Mouse (Mus musculus): Measurements from ENCODE around the gene Neurl1a. TPM values are rescaled to one million over a fixed set of nuclear protein-coding genes. Genes with fewer than 3 reads are reported as not detected.

Gene Neurl1a
- polyA plus RNA-seq, 1 experiment: 2.3 TPM

DNA sequence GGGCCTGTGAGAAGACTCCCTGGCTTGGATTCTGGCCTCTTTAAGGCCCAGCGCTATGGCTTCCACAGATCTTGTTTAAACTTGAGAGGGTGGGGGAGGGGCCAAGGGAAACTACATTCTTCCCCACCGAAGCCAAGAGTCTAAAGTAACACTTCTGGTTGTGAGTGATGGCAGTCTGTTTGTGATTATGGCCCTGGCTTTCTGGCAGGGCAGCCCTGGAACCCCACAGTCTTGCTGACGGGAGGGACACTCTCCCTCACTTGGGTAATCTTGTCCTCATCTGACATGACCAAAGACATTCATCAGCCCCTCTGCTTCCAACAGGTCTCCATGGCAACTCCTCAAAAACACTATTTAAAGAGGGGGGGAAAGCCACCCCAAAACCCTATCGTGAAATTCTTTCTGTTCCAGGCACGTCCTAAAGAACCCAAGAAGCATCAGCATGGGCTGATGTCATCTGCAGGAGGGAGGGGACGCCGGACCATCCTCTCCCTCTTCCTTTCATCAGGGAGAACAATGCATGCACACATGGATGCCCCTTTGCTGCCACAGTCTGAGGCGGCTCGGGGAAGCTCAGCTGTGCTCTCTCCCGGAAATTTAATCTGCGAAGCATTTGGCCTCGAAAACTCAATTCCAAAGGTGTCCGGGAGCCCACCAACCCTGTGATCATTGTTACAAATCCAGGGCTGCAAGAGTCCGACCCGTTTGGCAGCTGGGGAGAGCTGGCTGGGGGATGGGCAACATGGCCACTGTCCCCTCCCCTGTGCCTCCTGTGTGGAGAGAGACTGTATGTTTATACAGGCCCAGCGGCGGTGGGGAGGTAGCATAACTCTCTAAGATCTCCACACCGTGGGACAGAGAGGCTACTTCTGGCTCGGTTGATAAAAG, 122.9 kb downstream of the Neurl1a start:
- WGBS: 34% methylated on average over 19 of the region's 19 CpGs

DNA sequence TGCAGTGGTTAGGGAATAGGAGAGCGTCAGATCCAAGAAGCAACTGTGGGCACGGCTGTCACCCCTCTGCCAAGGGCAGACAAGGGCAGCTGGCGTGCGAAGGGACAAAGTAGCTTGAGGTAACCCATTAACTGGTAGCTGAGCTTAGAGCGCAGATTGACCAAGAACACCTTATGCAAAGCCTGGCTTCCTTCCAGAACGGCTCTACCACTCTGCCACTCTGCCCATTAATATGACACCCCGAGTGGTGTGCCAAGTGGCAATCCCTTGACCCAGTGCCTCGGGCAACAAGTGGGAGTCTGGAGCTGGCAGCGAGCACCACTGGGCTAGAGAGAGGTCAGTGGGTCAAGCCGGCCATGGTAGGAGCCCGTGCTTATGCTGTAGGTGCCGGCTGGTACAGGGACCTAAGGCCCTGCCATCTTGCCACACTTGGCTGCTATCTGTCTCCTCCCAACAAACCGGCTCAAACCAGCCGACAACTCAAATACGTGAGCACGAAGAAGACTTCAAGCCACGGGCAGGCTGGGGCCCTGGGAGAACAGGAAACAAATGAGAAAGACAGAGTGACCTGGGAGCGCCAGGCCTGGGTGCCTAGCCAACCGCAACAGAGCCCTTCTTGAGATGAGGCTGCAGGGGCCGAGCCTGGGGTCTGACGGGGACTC, 123.7 kb downstream of the Neurl1a start:
- TF ChIP-seq CTCF (conservative IDR thresholded peaks at IDR 0.05; ENCODE audit: insufficient read depth, insufficient read length, low read depth, low read length): no peak
- no peak for TF ChIP-seq POLR2A (IDR thresholded peaks at IDR 0.05; ENCODE audit: low read depth, low read length)
- DNase-seq: peak; percentile 94
- no peaks in the 10 kb centered on the region for H3K36me3 ChIP-seq (ENCODE audit: control insufficient read depth, insufficient read depth, low read length)
- 25% methylated on average over 21 of the region's 21 CpGs for WGBS
- no peak overlapping the region for H3K4me3 ChIP-seq (ENCODE audit: insufficient read depth, low read depth, low read length)
- peak overlapping the region; percentile 12; the same call in 1 of the 2 replicates for H3K27ac ChIP-seq (ENCODE audit: insufficient read depth, low read depth, low read length)
- H3K27me3 ChIP-seq (replicated peaks; ENCODE audit: control insufficient read depth, insufficient read depth, low read length): no peaks in the 10 kb centered on the region
- peaks cover 17% of the 10 kb centered on the region for H3K4me1 ChIP-seq (ENCODE audit: control insufficient read depth, insufficient read depth, low read length)

More for the DNA sequence above, 122.9 kb downstream of the Neurl1a start:
- Histone ChIP-seq H3K27ac (ENCODE audit: insufficient read depth, low read depth, low read length) (no peak overlapping the region), H3K4me3 (ENCODE audit: insufficient read depth, low read depth, low read length) (no peak overlapping the region), H3K4me1 (ENCODE audit: control insufficient read depth, insufficient read depth, low read length) (peaks cover 17% of the 10 kb centered on the region), H3K36me3 (ENCODE audit: control insufficient read depth, insufficient read depth, low read length) (no peaks in the 10 kb centered on the region), H3K27me3 (replicated peaks; ENCODE audit: control insufficient read depth, insufficient read depth, low read length) (no peaks in the 10 kb centered on the region)
- no peak for DNase-seq
- TF ChIP-seq CTCF (conservative IDR thresholded peaks at IDR 0.05; ENCODE audit: insufficient read depth, insufficient read length, low read depth, low read length): no peak
- TF ChIP-seq POLR2A (IDR thresholded peaks at IDR 0.05; ENCODE audit: low read depth, low read length): no peak

DNA sequence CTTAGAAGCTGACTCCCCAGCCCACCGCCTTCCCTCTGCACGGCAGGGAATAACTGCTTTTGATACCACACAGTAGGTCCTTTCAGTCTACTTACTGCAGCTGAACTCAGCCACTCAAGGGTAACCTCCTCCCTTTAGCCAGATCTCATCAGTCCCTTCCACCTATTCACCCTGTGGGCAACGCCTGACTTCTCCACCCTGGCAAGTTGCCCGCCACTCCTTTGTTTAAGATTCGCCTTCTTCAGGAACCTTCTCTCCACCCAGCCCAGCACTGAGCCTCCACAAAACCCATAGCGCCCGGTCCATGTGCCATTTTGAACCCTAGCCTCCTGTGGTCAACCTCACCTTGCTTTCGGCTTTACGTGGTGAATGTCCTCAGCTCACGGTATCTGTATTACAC, 124.5 kb downstream of the Neurl1a start:
- peaks cover 17% of the 10 kb centered on the region for H3K4me1 ChIP-seq (ENCODE audit: control insufficient read depth, insufficient read depth, low read length)
- H3K4me3 ChIP-seq (ENCODE audit: insufficient read depth, low read depth, low read length): no peak overlapping the region
- no peak overlapping the region for H3K27ac ChIP-seq (ENCODE audit: insufficient read depth, low read depth, low read length)
- DNase-seq: no peak
- WGBS: 88% methylated on average over 10 of the region's 10 CpGs
- H3K36me3 ChIP-seq (ENCODE audit: control insufficient read depth, insufficient read depth, low read length): no peaks in the 10 kb centered on the region
- H3K27me3 ChIP-seq (replicated peaks; ENCODE audit: control insufficient read depth, insufficient read depth, low read length): no peaks in the 10 kb centered on the region
- TF ChIP-seq POLR2A (IDR thresholded peaks at IDR 0.05; ENCODE audit: low read depth, low read length) (no peak), CTCF (conservative IDR thresholded peaks at IDR 0.05; ENCODE audit: insufficient read depth, insufficient read length, low read depth, low read length) (no peak)

DNA sequence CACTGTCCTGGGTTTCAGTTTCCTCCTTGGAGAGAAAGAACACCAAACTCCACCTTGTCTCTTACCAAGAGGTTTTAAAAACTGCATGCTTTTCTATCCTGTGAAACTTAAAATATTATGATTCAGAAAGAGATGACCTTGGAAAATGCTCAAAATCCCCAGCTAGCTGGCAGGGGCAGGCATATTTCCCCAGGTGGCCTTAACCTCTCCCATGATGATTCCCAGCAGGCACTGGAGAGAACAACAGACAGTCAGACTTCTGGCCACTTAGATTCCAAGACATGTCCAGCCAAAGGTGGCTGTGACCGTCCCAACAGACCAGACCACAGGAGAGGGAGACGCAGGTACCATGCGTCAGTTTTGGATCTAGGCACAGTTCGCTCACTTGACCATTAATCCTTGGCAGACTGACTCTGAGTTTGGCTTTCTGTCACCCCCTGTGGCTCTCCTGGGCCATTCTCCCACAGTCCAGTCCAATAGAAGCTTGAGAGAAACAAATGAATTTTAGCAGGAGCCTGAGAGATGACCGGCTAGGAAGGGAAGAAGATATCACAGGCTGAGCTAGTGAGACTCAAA, 125.6 kb downstream of the Neurl1a start:
- no peaks in the 10 kb centered on the region for H3K36me3 ChIP-seq (ENCODE audit: control insufficient read depth, insufficient read depth, low read length)
- no peak overlapping the region for H3K4me3 ChIP-seq (ENCODE audit: insufficient read depth, low read depth, low read length)
- H3K4me1 ChIP-seq (ENCODE audit: control insufficient read depth, insufficient read depth, low read length): peaks cover 17% of the 10 kb centered on the region
- DNase-seq: no peak
- TF ChIP-seq CTCF (conservative IDR thresholded peaks at IDR 0.05; ENCODE audit: insufficient read depth, insufficient read length, low read depth, low read length): no peak
- no peak for TF ChIP-seq POLR2A (IDR thresholded peaks at IDR 0.05; ENCODE audit: low read depth, low read length)
- 80% methylated on average over 5 of the region's 5 CpGs for WGBS
- H3K27me3 ChIP-seq (replicated peaks; ENCODE audit: control insufficient read depth, insufficient read depth, low read length): no peaks in the 10 kb centered on the region
- no peak overlapping the region for H3K27ac ChIP-seq (ENCODE audit: insufficient read depth, low read depth, low read length)

DNA sequence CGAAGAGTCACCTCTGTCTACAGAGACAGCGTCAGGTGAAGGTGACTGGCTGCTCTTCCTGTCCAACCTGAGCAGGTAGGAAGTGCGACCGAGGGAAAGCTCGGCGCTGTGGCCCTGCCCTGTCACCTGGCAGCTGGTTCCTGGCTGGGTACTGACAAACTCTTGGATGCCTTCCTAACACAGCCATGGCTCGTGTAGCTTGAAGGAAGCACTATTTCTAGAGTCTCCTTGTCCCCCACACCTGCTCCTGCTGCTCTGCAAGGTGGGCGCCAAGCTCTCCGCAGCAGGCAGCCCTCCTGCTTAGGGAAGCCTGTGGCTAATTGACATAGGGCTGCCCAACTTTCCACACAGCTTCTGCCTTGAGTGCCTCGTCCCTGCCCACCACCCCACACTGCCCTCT, 126.8 kb downstream of the Neurl1a start:
- Histone ChIP-seq H3K4me1 (ENCODE audit: control insufficient read depth, insufficient read depth, low read length) (peaks cover 17% of the 10 kb centered on the region), H3K27ac (ENCODE audit: insufficient read depth, low read depth, low read length) (no peak overlapping the region), H3K36me3 (ENCODE audit: control insufficient read depth, insufficient read depth, low read length) (no peaks in the 10 kb centered on the region), H3K27me3 (replicated peaks; ENCODE audit: control insufficient read depth, insufficient read depth, low read length) (no peaks in the 10 kb centered on the region), H3K4me3 (ENCODE audit: insufficient read depth, low read depth, low read length) (no peak overlapping the region)
- WGBS: 79% methylated on average over 10 of the region's 10 CpGs
- TF ChIP-seq POLR2A (IDR thresholded peaks at IDR 0.05; ENCODE audit: low read depth, low read length) (no peak), CTCF (conservative IDR thresholded peaks at IDR 0.05; ENCODE audit: insufficient read depth, insufficient read length, low read depth, low read length) (no peak)
- DNase-seq: no peak

DNA sequence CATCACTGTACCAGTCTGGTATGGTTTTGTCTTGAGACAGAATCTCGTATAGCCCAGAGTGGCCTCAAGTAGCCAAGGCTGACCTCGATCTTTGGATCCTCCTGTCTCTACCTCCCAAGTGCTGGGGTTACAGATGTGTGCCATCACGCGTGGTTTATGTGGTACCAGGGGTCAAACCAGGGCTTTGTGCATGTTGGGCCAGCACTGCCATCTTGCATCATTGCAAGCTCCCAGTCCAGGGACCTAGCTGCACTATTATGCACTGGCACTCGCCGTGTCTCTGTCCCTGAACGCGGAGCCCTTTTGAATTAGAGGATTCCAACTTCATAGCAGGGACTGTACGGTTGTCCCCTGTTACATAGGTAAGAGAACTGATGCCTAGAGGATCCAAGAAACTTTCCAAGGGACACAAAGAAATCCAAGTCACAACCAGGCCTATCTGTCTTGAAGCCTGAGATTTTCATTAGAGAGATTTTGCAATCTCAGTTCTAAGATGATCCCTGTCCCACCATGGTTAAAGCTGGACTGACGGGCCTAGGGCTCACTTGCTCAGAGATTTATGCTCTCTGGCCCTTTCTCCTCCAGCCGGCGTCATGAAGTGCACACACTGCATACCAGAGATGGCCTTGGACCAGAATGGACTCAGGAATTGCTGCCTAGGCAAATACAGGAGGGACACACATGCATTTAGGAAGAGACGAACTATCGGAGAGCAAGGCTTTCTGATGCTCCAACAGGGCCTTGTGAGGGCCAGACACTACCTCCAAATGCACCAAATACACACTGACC, 127.7 kb downstream of the Neurl1a start:
- WGBS: 74% methylated on average over 14 of the region's 14 CpGs
- H3K27ac ChIP-seq (ENCODE audit: insufficient read depth, low read depth, low read length): no peak overlapping the region
- TF ChIP-seq CTCF (conservative IDR thresholded peaks at IDR 0.05; ENCODE audit: insufficient read depth, insufficient read length, low read depth, low read length): no peak
- no peak for TF ChIP-seq POLR2A (IDR thresholded peaks at IDR 0.05; ENCODE audit: low read depth, low read length)
- peaks cover 17% of the 10 kb centered on the region for H3K4me1 ChIP-seq (ENCODE audit: control insufficient read depth, insufficient read depth, low read length)
- peak; percentile 59 for DNase-seq
- no peaks in the 10 kb centered on the region for H3K36me3 ChIP-seq (ENCODE audit: control insufficient read depth, insufficient read depth, low read length)
- H3K4me3 ChIP-seq (ENCODE audit: insufficient read depth, low read depth, low read length): no peak overlapping the region
- H3K27me3 ChIP-seq (replicated peaks; ENCODE audit: control insufficient read depth, insufficient read depth, low read length): no peaks in the 10 kb centered on the region
